Mouse (Mus musculus) hindbrain, embryonic 16.5 days (tissue): Measurements from ENCODE around the gene Defb35. TPM values are rescaled to one million over a fixed set of nuclear protein-coding genes. Genes with fewer than 3 reads are reported as not detected.
"Not testable (repeated sequence)": the region's sequence is repeated elsewhere in the genome, so short reads cannot be mapped to it uniquely, and the experiment has no call there.

Experiments used
- ATAC-seq: fragments of 200-750 bp; cut with Nextera tagmentation; 2 replicates; pipeline ENCODE4 v1.8.0; 2017; ENCODE audit warnings: moderate TSS enrichment, moderate library complexity
- H3K27ac ChIP-seq: fragments of 300-500 bp; sonication (generic); 2 replicates; pipeline ENCODE4 v1.5.1; 2014; ENCODE audit warnings: low read depth, mild to moderate bottlenecking, control low read depth, low read length, moderate library complexity
- H3K27me3 ChIP-seq: fragments of 300-500 bp; sonication (generic); replicated peaks from 2 replicates; pipeline ENCODE4 v1.6.1; 2014; ENCODE audit warnings: low read length; ENCODE audit not compliant: control insufficient read depth, insufficient read depth
- H3K36me3 ChIP-seq: fragments of 300-500 bp; sonication (generic); 2 replicates; pipeline ENCODE4 v1.6.1; 2014; ENCODE audit warnings: mild to moderate bottlenecking, low read length, moderate library complexity, mixed read lengths; ENCODE audit not compliant: control insufficient read depth, insufficient read depth
- H3K4me1 ChIP-seq: fragments of 300-500 bp; sonication (generic); 2 replicates; pipeline ENCODE4 v1.6.1; 2014; ENCODE audit warnings: low read depth, low read length; ENCODE audit not compliant: control insufficient read depth, insufficient read depth
- H3K4me2 ChIP-seq: fragments of 300-500 bp; sonication (generic); 2 replicates; pipeline ENCODE4 v1.6.1; 2014; ENCODE audit warnings: mild to moderate bottlenecking, low read length, control low read depth, moderate library complexity
- H3K4me3 ChIP-seq: fragments of 300-500 bp; sonication (generic); 2 replicates; pipeline ENCODE4 v1.5.1; 2014; ENCODE audit warnings: mild to moderate bottlenecking, low read length, control low read depth, moderate library complexity
- H3K9ac ChIP-seq: fragments of 300-500 bp; sonication (generic); 2 replicates; pipeline ENCODE4 v1.6.1; 2014; ENCODE audit warnings: low read depth, mild to moderate bottlenecking, control low read depth, low read length, moderate library complexity
- H3K9me3 ChIP-seq: fragments of 300-500 bp; sonication (generic); 2 replicates; pipeline ENCODE4 v1.6.1; 2014; ENCODE audit warnings: mild to moderate bottlenecking, low read length, moderate library complexity; ENCODE audit not compliant: control insufficient read depth
- WGBS: fragments of 180-500 bp; shearing (Covaris S2); extraction: QIAGEN DNeasy Blood & Tissue Kit; methylation state at CpG from one replicate; pipeline ENCODE4 v1.1.7; 2014; 5-methylcytosine and 5-hydroxymethylcytosine counted together
- polyA plus RNA-seq: library from polyadenylated mRNA; unstranded; fragments of >200 nt; fragmentation: Nextera tagmentation; extraction: Ambion mirVana; gene quantifications from 2 replicates; pipeline ENCODE4 v1.2.1, GENCODE M21; 2015

Defb35 gene
- polyA plus RNA-seq, result not detected in 2 replicates

DNA sequence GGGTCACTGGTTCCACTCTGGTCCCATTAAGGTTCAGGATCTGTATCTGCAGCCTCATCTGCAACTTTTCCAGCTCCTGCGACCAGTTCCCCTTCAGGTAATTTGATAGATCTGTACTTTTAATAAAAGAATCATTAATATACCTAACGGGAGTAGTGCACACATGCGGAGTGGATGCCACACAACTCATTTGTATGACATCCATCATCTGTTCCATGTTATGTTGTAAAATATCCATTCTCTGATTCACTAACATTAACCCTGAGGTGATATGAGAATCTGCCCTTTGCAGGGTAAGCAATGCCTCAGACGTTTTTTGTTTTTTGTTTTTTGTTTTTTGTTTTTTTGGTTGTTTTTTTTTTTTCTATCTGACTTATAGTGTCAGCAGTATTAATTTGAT is at the start of gene Defb35:
Gene Defb35 (plus strand): TSS at position 301 of the 400 bp plus-strand sequence.
- 88% methylated on average over 4 of the region's 4 CpGs for WGBS
- not testable (repeated sequence) for H3K4me2 ChIP-seq, H3K4me3 ChIP-seq, H3K27ac ChIP-seq, H3K9ac ChIP-seq, H3K36me3 ChIP-seq, H3K27me3 ChIP-seq, ATAC-seq, H3K4me1 ChIP-seq, H3K9me3 ChIP-seq

DNA sequence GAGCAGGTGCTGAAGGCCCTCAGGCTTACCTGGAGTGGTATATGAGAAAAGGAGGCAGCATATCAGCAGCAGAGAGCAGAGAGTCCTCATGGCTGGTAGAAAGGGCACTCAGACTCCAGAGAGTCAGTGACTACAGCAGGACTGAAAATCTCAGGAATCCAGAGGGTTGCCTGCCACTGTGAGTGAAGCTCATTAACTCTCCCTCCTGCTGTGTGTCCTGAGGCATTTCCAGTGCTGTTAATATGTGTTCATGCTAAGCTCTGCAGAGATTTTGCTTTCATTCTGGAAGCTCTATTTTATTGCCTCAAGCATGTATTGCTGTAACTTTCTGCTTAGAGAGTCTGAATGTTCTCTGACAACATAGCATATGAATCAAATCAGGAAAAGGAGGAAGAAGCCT is 31.9 kb upstream of the Defb35 start, which contains the start of gene Defb11:
Gene Defb11 (minus strand): TSS at position 123 of the 400 bp plus-strand sequence.
- H3K9me3 ChIP-seq, H3K4me1 ChIP-seq, H3K36me3 ChIP-seq, H3K9ac ChIP-seq, H3K4me3 ChIP-seq, H3K4me2 ChIP-seq, H3K27ac ChIP-seq, H3K27me3 ChIP-seq: not testable (repeated sequence)
- peak; percentile 58 for ATAC-seq

DNA sequence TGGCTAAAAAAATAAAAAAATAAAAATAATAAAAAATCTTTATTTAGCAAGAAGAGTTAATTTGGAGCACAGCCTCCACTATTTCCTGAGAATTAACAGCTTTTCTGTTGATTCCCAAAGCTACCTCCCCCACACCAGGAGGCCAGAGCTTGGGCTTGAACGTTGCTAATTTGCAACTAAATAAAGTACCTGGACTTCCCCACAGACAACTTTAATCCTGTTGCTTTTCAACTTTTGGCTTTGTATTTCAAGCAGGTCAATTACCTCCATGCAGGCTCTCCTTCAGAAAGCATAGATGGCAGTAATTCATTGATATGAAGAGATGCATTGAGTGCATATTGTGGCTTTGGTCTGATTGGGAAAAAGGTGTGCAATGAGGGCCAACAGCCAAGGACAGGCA is 26.2 kb upstream of the Defb35 start:
- Histone ChIP-seq H3K4me3 (no peak overlapping the region), H3K9me3 (no peaks in the 10 kb centered on the region), H3K36me3 (no peaks in the 10 kb centered on the region), H3K9ac (no peak overlapping the region), H3K27ac (no peak overlapping the region), H3K4me2 (no peak overlapping the region), H3K27me3 (no peaks in the 10 kb centered on the region), H3K4me1 (no peaks in the 10 kb centered on the region)
- 22% methylated on average over 1 of the region's 1 CpGs for WGBS
- no peak for ATAC-seq

DNA sequence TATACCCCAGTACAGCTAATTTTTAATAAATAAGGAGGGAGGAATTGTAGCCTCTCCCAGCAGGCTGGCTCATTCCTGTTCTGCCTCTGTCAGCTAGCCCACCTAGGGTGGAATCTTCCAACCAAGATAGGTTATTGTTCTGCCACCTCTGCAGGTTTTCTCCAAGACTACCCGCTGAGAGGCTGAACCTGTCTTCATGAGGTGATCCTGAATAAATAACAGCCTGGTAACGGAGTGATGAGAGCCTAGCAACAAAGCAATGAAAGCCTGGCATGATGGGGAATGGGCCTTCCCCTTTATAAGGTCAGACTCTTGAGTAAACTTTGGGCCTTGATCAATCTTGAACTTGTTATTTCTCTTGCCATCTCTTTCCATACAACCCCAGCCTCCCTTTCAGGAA is 25.6 kb upstream of the Defb35 start:
- no peaks in the 10 kb centered on the region for H3K36me3 ChIP-seq
- H3K4me2 ChIP-seq, result no peak overlapping the region
- H3K27me3 ChIP-seq, result no peaks in the 10 kb centered on the region
- H3K9me3 ChIP-seq, result no peaks in the 10 kb centered on the region
- WGBS, result 12% methylated on average over 2 of the region's 2 CpGs
- ATAC-seq, result no peak
- no peak overlapping the region for H3K27ac ChIP-seq
- no peaks in the 10 kb centered on the region for H3K4me1 ChIP-seq
- H3K9ac ChIP-seq, result no peak overlapping the region
- no peak overlapping the region for H3K4me3 ChIP-seq

DNA sequence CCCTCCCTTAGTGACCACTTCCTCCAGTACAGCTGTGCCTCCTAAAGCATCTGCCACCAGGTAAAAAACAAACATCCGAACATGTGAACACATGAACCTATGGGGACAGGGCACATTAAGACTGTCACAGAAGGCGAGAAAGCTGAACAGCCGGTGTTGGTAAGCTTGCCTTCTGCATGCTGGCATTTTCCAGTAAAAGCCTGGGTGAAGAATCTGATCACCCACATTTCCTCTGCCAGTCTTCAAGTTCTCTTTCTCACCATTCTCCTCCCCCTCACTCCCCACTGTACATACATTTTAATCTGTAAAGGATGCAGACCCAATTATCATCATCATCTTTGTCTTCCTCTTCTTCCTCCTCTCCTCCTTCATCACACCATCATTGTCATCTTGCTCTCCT is 22.5 kb upstream of the Defb35 start:
- Histone ChIP-seq H3K9ac (no peak overlapping the region), H3K36me3 (no peaks in the 10 kb centered on the region), H3K4me3 (no peak overlapping the region), H3K4me1 (no peaks in the 10 kb centered on the region), H3K27me3 (no peaks in the 10 kb centered on the region), H3K4me2 (no peak overlapping the region), H3K27ac (no peak overlapping the region), H3K9me3 (no peaks in the 10 kb centered on the region)
- WGBS, result 94% methylated on average over 3 of the region's 3 CpGs
- no peak for ATAC-seq

DNA sequence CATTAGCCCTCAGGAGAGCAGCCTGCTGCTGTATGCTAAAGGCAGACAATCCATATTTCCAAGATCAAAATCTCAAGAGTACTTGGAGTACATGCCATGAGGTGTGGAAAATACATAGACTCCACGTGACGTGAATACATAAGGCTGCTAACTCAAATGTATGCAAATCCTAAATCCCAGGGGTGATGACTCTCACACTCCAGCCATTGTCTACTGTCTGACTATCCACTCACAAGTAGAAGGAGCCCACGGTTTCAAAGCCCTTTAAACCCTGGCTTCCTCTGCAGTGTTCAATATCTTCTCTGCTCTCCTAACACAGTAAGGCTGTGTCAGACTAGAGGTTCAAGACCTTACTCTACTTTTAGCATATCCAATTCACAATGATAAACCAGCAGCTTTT is 7.4 kb upstream of the Defb35 start:
- WGBS, result 72% methylated on average over 3 of the region's 3 CpGs
- not testable (repeated sequence) for H3K9me3 ChIP-seq, H3K36me3 ChIP-seq, H3K27ac ChIP-seq, H3K27me3 ChIP-seq, ATAC-seq, H3K9ac ChIP-seq, H3K4me1 ChIP-seq, H3K4me3 ChIP-seq, H3K4me2 ChIP-seq

DNA sequence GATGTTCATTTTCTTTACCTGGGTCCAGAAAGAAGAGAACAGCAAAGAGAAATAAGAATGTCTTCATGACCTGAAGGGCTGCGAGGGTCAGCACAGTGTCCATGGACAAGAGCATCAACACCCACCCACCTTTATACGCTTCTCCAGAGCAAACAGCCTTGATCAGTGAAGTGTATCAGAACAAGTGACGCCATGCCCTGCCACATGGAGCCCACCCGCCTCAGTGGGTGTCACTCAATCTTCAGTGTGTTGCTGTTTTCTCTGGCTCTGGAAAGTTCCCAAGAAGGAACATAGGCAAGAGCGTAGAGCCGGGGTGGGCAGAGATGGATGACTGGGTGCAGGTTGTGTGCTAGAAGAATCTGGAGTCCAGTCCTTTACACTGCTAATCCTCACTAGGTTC is 5.5 kb upstream of the Defb35 start, which contains the start of gene Defb15:
Gene Defb15 (minus strand): TSS at position 101 of the 400 bp plus-strand sequence.
- Histone ChIP-seq H3K4me2 (no peak within 1 kb of the TSS), H3K4me1 (no peaks in the 10 kb centered on the region), H3K9ac (no peak within 1 kb of the TSS), H3K4me3 (no peak within 1 kb of the TSS), H3K27ac (no peak within 1 kb of the TSS), H3K36me3 (no peaks in the 10 kb centered on the region), H3K27me3 (no peaks in the 10 kb centered on the region), H3K9me3 (no peaks in the 10 kb centered on the region)
- ATAC-seq, result no peak
- WGBS, result 92% methylated on average over 6 of the region's 6 CpGs

DNA sequence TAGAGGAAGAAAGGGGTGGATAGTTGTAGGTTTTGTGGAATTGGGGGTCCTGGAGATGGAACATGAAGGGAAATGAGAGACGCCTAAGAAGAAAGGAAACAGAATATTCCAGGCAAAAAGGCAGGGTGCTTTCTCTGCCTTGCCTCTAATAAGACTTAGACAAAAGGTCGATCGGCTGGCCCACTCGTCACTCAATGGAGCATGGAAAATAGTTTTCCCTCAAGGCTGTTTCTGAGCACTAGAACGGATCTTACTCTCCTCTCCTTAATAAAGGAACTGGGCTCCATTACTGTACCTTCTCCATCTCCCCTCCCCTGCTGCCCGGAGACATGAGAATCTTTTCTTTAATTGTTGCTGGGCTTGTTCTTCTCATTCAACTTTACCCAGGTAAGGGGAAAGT is 8.3 kb downstream of the Defb35 start, which contains the start of gene Defb13:
Gene Defb13 (plus strand): TSS at position 301 of the 400 bp plus-strand sequence.
- H3K27ac ChIP-seq, result no peak within 1 kb of the TSS
- WGBS, result 79% methylated on average over 6 of the region's 6 CpGs
- no peaks in the 10 kb centered on the region for H3K4me1 ChIP-seq
- H3K9ac ChIP-seq, result no peak within 1 kb of the TSS
- H3K9me3 ChIP-seq, result no peaks in the 10 kb centered on the region
- no peak for ATAC-seq
- H3K27me3 ChIP-seq, result no peaks in the 10 kb centered on the region
- no peaks in the 10 kb centered on the region for H3K36me3 ChIP-seq
- no peak within 1 kb of the TSS for H3K4me2 ChIP-seq
- H3K4me3 ChIP-seq, result no peak within 1 kb of the TSS

DNA sequence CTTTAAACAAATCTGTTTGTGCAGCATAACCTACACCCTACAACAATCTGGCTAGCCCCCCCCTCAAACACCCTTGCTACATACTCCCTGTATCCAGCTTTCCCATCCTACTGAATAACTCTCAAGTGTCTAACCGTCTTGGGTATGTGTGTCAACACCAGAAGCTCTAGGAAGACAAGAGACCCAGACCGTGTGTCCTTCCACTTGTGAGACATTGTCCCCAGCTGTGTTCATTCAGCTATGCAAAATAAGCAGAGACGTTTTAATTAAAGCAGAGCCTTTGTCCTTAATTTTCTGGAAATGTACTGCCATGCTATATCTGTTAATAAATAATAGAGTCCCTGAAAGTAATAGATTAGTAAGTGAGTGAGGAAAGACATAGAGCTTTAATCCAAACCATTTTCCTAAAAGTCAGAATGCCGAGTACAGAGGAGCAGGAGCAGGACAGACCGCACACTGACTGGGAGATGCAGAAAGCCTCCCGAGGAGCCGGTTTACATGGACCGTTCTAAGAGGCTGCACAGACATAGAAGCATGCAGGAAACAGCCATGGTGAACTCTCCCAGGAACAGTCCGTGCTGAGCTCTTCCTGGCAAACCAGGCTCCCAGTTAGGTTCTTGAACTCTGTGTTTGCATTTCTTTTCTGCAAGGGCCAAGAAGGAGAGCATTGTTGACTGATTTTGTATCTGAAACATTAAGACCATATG is 9.3 kb downstream of the Defb35 start:
- WGBS, result 46% methylated on average over 9 of the region's 9 CpGs
- no peak overlapping the region for H3K4me3 ChIP-seq
- H3K9ac ChIP-seq, result no peak overlapping the region
- no peak for ATAC-seq
- H3K4me1 ChIP-seq, result no peaks in the 10 kb centered on the region
- no peak overlapping the region for H3K27ac ChIP-seq
- H3K4me2 ChIP-seq, result no peak overlapping the region
- no peaks in the 10 kb centered on the region for H3K27me3 ChIP-seq
- no peaks in the 10 kb centered on the region for H3K9me3 ChIP-seq
- H3K36me3 ChIP-seq, result no peaks in the 10 kb centered on the region
